Mouse (Mus musculus) ES-Bruce4 (cell line): Measurements from ENCODE around the gene Wfs1. TPM values are rescaled to one million over a fixed set of nuclear protein-coding genes. Genes with fewer than 3 reads are reported as not detected.

Experiments
- H3K27ac ChIP-seq: 2 replicates; pipeline ENCODE4 v1.5.1; 2012; ENCODE audit warnings: low read length, inconsistent platforms; ENCODE audit not compliant: insufficient read depth
- H3K27me3 ChIP-seq: 2 replicates; pipeline ENCODE4 v1.6.1; 2012; ENCODE audit warnings: mild to moderate bottlenecking, low read length, inconsistent platforms; ENCODE audit not compliant: control insufficient read depth, poor library complexity, insufficient read depth, severe bottlenecking
- H3K36me3 ChIP-seq: 2 replicates; pipeline ENCODE4 v1.6.1; 2012; ENCODE audit warnings: inconsistent platforms, mild to moderate bottlenecking, low read length, moderate library complexity; ENCODE audit not compliant: control insufficient read depth, poor library complexity, insufficient read depth, severe bottlenecking
- H3K4me1 ChIP-seq: one replicate; pipeline ENCODE4 v1.8.1; 2011; ENCODE audit warnings: low read length; ENCODE audit not compliant: control insufficient read depth, insufficient read depth
- H3K4me3 ChIP-seq: 2 replicates; pipeline ENCODE4 v1.5.1; 2011; ENCODE audit warnings: low read depth, mild to moderate bottlenecking, low read length
- H3K9ac ChIP-seq: 2 replicates; pipeline ENCODE4 v1.6.1; 2012; ENCODE audit warnings: low read depth, mild to moderate bottlenecking, inconsistent platforms; ENCODE audit not compliant: poor library complexity, severe bottlenecking
- H3K9me3 ChIP-seq: replicated peaks from 2 replicates; pipeline ENCODE4 v1.6.1; 2012; ENCODE audit warnings: mild to moderate bottlenecking, low read length, inconsistent platforms; ENCODE audit not compliant: control insufficient read depth, poor library complexity, insufficient read depth, severe bottlenecking
- CTCF ChIP-seq: IDR thresholded peaks from one replicate; pipeline ENCODE4 v1.8.1; 2011; ENCODE audit warnings: low read depth, low read length
- EP300 ChIP-seq: IDR thresholded peaks from 2 replicates; pipeline ENCODE4 v1.6.1; 2011; ENCODE audit warnings: low read depth, low read length; ENCODE audit not compliant: insufficient read depth
- POLR2A ChIP-seq: IDR thresholded peaks from one replicate; pipeline ENCODE4 v1.8.1; 2011; ENCODE audit warnings: low read length; ENCODE audit not compliant: insufficient read depth
- polyA plus RNA-seq: library from polyadenylated mRNA; stranded (reverse); fragments of >200 nt; gene quantifications from 2 replicates; pipeline ENCODE4 v1.2.4, GENCODE M21; 2011; ENCODE audit warnings: low read depth; ENCODE audit not compliant: missing spikeins, insufficient read depth, insufficient read length

Gene Wfs1
- polyA plus RNA-seq, 1 experiment: 10.1 TPM

GRCm38 (mm10) chr5:37002001-37002400 lies 13.0 kb upstream of the Wfs1 start:
- H3K4me1 ChIP-seq: peaks cover 2% of the 10 kb centered on the region
- no peaks in the 10 kb centered on the region for H3K36me3 ChIP-seq
- H3K27ac ChIP-seq: no peak overlapping the region
- no peaks in the 10 kb centered on the region for H3K9me3 ChIP-seq
- no peaks in the 10 kb centered on the region; the same call in 1 of the 2 replicates for H3K27me3 ChIP-seq
- no peak overlapping the region for H3K4me3 ChIP-seq
- no peak overlapping the region for H3K9ac ChIP-seq
- TF ChIP-seq CTCF (no peak), EP300 (no peak), POLR2A (no peak)

- TF ChIP-seq CTCF: no peak
- TF ChIP-seq EP300: no peak
- no peak for TF ChIP-seq POLR2A
- no peaks in the 10 kb centered on the region for H3K27me3 ChIP-seq
- H3K9me3 ChIP-seq: no peaks in the 10 kb centered on the region
- no peaks in the 10 kb centered on the region for H3K36me3 ChIP-seq
- no peak overlapping the region for H3K27ac ChIP-seq
- peaks cover 2% of the 10 kb centered on the region for H3K4me1 ChIP-seq
- H3K4me3 ChIP-seq: no peak overlapping the region
- H3K9ac ChIP-seq: no peak overlapping the region
Measured at GRCm38 (mm10) chr5:37001002-37001401, 12.0 kb upstream of the Wfs1 start.

GRCm38 (mm10) chr5:36997996-36998395 lies 9.0 kb upstream of the Wfs1 start:
- no peak overlapping the region for H3K27ac ChIP-seq
- TF ChIP-seq POLR2A (no peak), EP300 (no peak), CTCF (no peak)
- no peaks in the 10 kb centered on the region for H3K36me3 ChIP-seq
- H3K27me3 ChIP-seq: no peaks in the 10 kb centered on the region
- no peaks in the 10 kb centered on the region for H3K4me1 ChIP-seq
- no peak overlapping the region for H3K4me3 ChIP-seq
- no peaks in the 10 kb centered on the region for H3K9me3 ChIP-seq
- H3K9ac ChIP-seq: no peak overlapping the region

GRCm38 (mm10) chr5:36996410-36996809 lies 7.4 kb upstream of the Wfs1 start:
- Histone ChIP-seq H3K9ac (no peak overlapping the region), H3K4me1 (no peaks in the 10 kb centered on the region), H3K4me3 (no peak overlapping the region), H3K27ac (no peak overlapping the region), H3K27me3 (no peaks in the 10 kb centered on the region), H3K9me3 (no peaks in the 10 kb centered on the region), H3K36me3 (no peaks in the 10 kb centered on the region)
- TF ChIP-seq POLR2A (no peak), CTCF (no peak), EP300 (no peak)

- Histone ChIP-seq H3K4me3 (no peak overlapping the region), H3K9me3 (no peaks in the 10 kb centered on the region), H3K9ac (no peak overlapping the region)
Measured at GRCm38 (mm10) chr5:36990631-36991350, 1.8 kb upstream of the Wfs1 start.

GRCm38 (mm10) chr5:36990196-36990595 lies 1.2 kb upstream of the Wfs1 start:
- TF ChIP-seq POLR2A (no peak), EP300 (no peak), CTCF (no peak)
- no peaks in the 10 kb centered on the region for H3K9me3 ChIP-seq
- no peaks in the 10 kb centered on the region for H3K36me3 ChIP-seq
- H3K4me3 ChIP-seq: no peak overlapping the region
- no peaks in the 10 kb centered on the region for H3K27me3 ChIP-seq
- no peaks in the 10 kb centered on the region for H3K4me1 ChIP-seq
- no peak overlapping the region for H3K27ac ChIP-seq
- no peak overlapping the region for H3K9ac ChIP-seq

More at GRCm38 (mm10) chr5:36990631-36991350, 1.8 kb upstream of the Wfs1 start:
- TF ChIP-seq POLR2A (no peak), EP300 (no peak), CTCF (no peak)
- Histone ChIP-seq H3K27me3 (no peaks in the 10 kb centered on the region), H3K36me3 (no peaks in the 10 kb centered on the region), H3K4me1 (no peaks in the 10 kb centered on the region), H3K27ac (no peak overlapping the region)
